Mouse (Mus musculus) brain, embryonic 14.5 days (tissue): ENCODE data around the gene Pip5kl1.

Source experiments
- CTCF ChIP-seq: fragments of 200-500 bp; IDR thresholded peaks from 2 replicates; pipeline ENCODE4 v1.5.1; 2012; ENCODE audit warnings: inconsistent platforms, mild to moderate bottlenecking, moderate library complexity, borderline replicate concordance; ENCODE audit not compliant: insufficient read depth, insufficient read length; ENCODE audit errors: extremely low read depth
- POLR2A ChIP-seq: fragments of 200-500 bp; IDR thresholded peaks from 2 replicates; pipeline ENCODE4 v1.6.1; 2012; ENCODE audit warnings: mild to moderate bottlenecking, inconsistent platforms, borderline replicate concordance; ENCODE audit not compliant: poor library complexity, insufficient read depth, insufficient read length, severe bottlenecking; ENCODE audit errors: extremely low read depth

DNA sequence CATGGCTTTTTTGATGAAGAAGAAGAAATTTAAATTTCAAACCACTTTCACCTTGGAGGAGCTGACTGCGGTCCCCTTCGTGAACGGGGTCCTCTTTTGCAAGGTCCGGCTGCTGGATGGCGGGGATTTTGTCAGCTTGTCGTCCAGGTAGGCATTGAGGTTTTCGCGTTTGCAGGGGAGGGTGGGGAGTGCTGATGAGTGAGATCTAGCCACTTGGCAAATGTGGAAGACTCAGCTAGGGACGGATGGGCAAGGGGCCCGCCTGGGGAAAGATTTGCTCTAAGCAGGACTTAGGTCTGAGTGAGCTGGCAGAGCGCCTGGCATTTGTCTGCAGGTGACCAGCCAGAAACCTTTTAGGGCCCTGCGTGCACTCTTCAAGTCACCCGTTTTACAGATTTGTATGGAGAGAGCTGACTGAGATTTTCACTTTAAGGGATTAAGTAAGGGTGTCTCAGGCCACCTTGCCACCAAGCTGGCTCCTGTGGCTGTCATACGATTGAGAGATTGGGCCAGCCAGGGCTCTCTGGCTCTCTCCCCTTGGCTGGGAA, 38.4 kb upstream of the Pip5kl1 start:
- no peak for TF ChIP-seq CTCF
- TF ChIP-seq POLR2A = no peak
